Mouse (Mus musculus): ENCODE data around the gene Rmnd1. TPM values are rescaled to one million over a fixed set of nuclear protein-coding genes. Genes with fewer than 3 reads are reported as not detected.

The Rmnd1 gene
- polyA plus RNA-seq (2012; ENCODE audit: insufficient read depth, insufficient read length, low replicate concordance, missing spikeins): not detected in 2 replicates

DNA sequence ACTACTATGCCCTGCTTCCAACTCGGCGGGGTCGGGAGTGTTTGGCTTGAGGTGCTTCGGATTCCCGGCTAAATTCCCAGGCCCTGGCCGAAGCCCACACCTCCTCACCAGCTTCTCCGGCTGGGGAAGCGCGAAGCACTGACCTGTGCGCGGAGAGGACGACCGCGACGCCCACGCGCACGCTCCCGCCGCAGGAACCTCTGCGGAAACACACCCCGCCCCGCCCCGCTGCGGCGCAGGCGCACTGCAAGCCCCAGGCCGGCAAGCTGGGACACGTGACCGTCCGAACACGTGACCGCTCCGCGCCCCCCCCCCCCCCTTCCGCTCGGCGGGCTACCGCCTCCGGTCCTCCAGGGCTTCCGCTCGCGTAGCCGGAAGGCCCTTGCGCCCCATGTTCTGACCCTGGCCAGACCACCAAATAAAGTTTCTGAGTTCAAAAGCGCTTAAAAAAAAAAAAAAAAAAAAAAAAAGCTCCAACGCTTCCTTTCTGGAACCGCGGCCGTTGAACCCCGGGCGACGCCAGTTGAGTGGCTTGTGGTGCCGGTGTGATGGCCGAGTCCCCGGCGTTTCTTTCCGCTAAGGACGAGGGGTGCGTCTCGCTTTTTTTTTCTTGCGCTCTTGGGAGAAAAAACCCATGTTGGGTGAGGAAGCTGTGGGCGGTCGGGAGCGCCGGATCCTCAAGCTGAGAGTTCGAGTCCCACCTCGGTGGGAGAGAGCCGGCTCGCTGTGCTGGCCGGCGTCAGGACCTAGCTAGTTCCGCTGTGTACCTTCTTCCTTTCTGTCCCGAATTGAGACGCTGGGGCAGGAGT is at the start of gene Rmnd1, which contains the start of gene Armt1:
Gene Rmnd1, minus strand, starts transcription at position 266 of the 809 bp plus-strand sequence.
Gene Armt1, plus strand, starts transcription at position 345 of the 809 bp plus-strand sequence.
- TF ChIP-seq POLR2A (IDR thresholded peaks at IDR 0.05; ENCODE audit: insufficient read depth, low read depth, low read length) (peak; percentile 91), CTCF (IDR thresholded peaks at IDR 0.05; ENCODE audit: insufficient read depth, low read depth, low read length) (no peak)
- under 1% methylated on average over 72 of the region's 75 CpGs for WGBS
- H3K27ac ChIP-seq (ENCODE audit: insufficient read depth, low read depth, low read length): peak within 1 kb of the TSS; percentile 84

DNA sequence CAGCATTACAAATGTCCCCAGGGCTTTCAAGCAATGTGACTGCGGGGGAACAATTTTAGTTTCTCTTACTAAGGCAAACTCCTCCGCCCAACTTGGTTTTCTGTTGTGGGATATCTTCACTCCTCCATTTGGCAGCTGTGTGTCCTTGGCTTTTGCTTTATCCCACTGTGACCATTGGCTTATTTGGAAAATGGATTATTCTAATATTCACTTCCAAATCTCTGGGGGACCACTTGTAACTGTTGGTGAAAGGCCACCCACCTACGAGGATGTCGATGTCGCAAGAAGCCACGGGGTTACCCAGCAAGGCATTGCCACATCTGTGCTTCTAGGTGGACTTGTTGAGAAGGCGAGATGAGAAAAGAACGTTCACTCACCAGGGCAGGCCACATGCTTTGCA is 49.5 kb upstream of the Rmnd1 start:
- Histone ChIP-seq H3K4me3 (ENCODE audit: insufficient read depth, low read depth, low read length) (no peak overlapping the region), H3K27ac (ENCODE audit: insufficient read depth, low read depth, low read length) (no peak overlapping the region)
- WGBS: 82% methylated on average over 8 of the region's 8 CpGs

More for the DNA sequence above, at the start of gene Rmnd1, which contains the start of gene Armt1:
- H3K4me1 ChIP-seq (ENCODE audit: control insufficient read depth, insufficient read depth, low read length): peaks cover 12% of the 10 kb centered on the region
- H3K4me3 ChIP-seq (ENCODE audit: insufficient read depth, low read depth, low read length): peak within 1 kb of the TSS; percentile 89

DNA sequence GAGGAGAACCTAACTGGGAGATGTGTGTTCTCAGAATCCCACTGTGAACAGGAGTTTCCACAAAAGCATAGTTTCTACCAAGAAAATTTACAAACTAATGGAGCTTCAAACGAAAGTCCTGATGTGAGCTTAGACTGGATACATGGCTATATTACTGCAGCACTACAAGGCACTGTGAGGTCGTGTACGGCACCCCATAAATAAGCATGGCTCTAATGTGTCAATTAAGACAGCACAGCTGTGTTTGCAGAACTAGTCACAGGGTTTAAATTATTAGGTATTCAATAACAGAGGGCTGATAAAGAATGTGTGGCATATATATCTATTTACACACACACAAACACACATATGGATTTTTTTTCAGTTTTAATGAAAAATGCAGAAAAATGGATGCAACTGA is 48.7 kb upstream of the Rmnd1 start:
- no peak for TF ChIP-seq POLR2A (IDR thresholded peaks at IDR 0.05; ENCODE audit: insufficient read depth, low read depth, low read length)
- TF ChIP-seq CTCF (IDR thresholded peaks at IDR 0.05; ENCODE audit: insufficient read depth, low read depth, low read length): no peak
- Histone ChIP-seq H3K4me3 (ENCODE audit: insufficient read depth, low read depth, low read length) (no peak overlapping the region), H3K4me1 (ENCODE audit: control insufficient read depth, insufficient read depth, low read length) (peaks cover 10% of the 10 kb centered on the region), H3K27ac (ENCODE audit: insufficient read depth, low read depth, low read length) (no peak overlapping the region)
- 41% methylated on average over 3 of the region's 3 CpGs for WGBS

More for the DNA sequence above, 49.5 kb upstream of the Rmnd1 start:
- TF ChIP-seq CTCF (IDR thresholded peaks at IDR 0.05; ENCODE audit: insufficient read depth, low read depth, low read length): no peak
- no peak for TF ChIP-seq POLR2A (IDR thresholded peaks at IDR 0.05; ENCODE audit: insufficient read depth, low read depth, low read length)
- H3K4me1 ChIP-seq (ENCODE audit: control insufficient read depth, insufficient read depth, low read length): peaks cover 10% of the 10 kb centered on the region

DNA sequence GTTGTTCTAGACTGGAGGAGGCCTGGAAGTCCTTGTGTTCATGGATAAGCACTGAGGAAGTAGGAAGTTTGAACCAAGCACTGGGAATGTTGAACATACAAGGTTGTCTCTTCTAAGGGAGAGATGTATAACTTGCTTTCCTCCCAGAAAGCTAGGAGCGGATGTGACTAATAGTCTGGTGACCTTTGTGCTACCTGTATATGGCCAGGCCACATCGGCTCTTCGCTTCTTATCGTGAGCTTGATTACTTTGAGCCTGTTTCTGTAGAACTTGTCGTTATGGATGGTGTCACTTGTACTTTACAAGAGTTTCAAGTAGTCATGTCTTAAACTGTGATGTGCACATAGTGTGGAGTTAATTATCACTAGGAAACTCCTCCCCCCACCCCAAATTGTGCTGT is 44.4 kb upstream of the Rmnd1 start:
- WGBS: 98% methylated on average over 5 of the region's 5 CpGs
- H3K4me1 ChIP-seq (ENCODE audit: control insufficient read depth, insufficient read depth, low read length): no peaks in the 10 kb centered on the region; the same call in 1 of the 2 replicates
- TF ChIP-seq POLR2A (IDR thresholded peaks at IDR 0.05; ENCODE audit: insufficient read depth, low read depth, low read length) (no peak), CTCF (IDR thresholded peaks at IDR 0.05; ENCODE audit: insufficient read depth, low read depth, low read length) (no peak)

DNA sequence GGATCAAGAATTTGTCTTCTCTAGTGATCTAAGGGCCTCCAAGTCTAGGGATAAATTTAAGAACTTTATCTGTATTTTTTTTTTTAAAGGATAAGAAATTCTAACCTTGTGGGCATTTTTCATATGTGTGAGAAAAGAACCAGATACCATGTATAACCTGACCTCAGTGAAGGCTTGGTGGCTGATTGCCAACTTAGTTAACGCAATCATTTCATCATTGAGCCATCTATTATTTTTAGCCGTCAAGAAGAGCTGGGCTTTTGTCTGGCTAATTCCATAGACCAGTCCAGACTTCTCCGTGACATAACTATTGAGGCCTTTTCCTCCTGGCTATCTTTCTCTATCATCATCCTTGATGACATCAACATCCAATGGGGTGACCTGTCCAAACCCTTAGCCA is 43.2 kb upstream of the Rmnd1 start:
- Histone ChIP-seq H3K4me3 (ENCODE audit: insufficient read depth, low read depth, low read length) (no peak overlapping the region), H3K27ac (ENCODE audit: insufficient read depth, low read depth, low read length) (no peak overlapping the region), H3K4me1 (ENCODE audit: control insufficient read depth, insufficient read depth, low read length) (no peaks in the 10 kb centered on the region; the same call in 1 of the 2 replicates)
- 84% methylated on average over 3 of the region's 3 CpGs for WGBS
- TF ChIP-seq POLR2A (IDR thresholded peaks at IDR 0.05; ENCODE audit: insufficient read depth, low read depth, low read length) (no peak), CTCF (IDR thresholded peaks at IDR 0.05; ENCODE audit: insufficient read depth, low read depth, low read length) (no peak)

More for the DNA sequence above, 44.4 kb upstream of the Rmnd1 start:
- Histone ChIP-seq H3K27ac (ENCODE audit: insufficient read depth, low read depth, low read length) (no peak overlapping the region), H3K4me3 (ENCODE audit: insufficient read depth, low read depth, low read length) (no peak overlapping the region)

DNA sequence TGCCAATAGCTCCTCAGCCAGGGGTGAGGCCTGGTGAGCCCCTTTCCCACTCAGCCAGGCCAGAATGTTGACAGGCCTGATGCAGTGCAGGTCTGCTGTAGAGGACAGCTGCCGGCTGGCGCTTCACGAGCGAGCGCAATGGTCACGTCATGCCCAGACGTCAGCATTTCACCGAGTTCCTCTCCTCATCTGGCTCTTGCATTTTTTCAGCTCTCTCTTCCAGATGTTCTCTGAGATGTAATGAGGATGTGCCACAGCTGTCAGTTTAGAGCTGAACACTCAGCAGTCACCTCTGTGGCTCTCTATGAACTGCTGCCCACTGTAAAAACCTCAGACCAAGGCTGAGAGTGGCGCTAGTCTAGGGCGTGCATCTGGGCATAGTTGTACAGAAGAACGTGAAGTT is 41.4 kb upstream of the Rmnd1 start:
- WGBS: 96% methylated on average over 11 of the region's 11 CpGs
- no peak overlapping the region for H3K27ac ChIP-seq (ENCODE audit: insufficient read depth, low read depth, low read length)
- TF ChIP-seq POLR2A (IDR thresholded peaks at IDR 0.05; ENCODE audit: insufficient read depth, low read depth, low read length) (no peak), CTCF (IDR thresholded peaks at IDR 0.05; ENCODE audit: insufficient read depth, low read depth, low read length) (no peak)

DNA sequence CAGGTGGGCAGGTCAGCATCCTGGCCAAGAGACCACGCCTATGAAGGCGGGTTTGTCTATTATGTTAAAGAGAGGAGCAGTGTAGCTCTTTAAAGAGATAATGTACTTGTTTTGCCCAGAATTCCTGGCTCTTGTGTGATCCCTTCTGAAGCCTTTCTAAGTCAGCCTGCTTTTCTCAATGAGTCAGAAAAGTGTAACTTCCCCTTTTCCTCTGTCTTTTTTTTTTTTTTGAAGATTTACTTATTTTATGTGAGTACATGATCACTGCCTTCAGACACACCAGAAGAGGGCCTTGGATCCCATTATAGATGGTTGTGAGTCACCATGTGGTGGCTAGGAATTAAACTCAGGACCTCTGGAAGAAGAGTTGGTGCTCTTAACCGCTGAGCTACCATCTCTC is 37.2 kb upstream of the Rmnd1 start:
- 90% methylated on average over 3 of the region's 3 CpGs for WGBS
- TF ChIP-seq CTCF (IDR thresholded peaks at IDR 0.05; ENCODE audit: insufficient read depth, low read depth, low read length): no peak
- no peak for TF ChIP-seq POLR2A (IDR thresholded peaks at IDR 0.05; ENCODE audit: insufficient read depth, low read depth, low read length)
- Histone ChIP-seq H3K4me3 (ENCODE audit: insufficient read depth, low read depth, low read length) (no peak overlapping the region), H3K4me1 (ENCODE audit: control insufficient read depth, insufficient read depth, low read length) (no peaks in the 10 kb centered on the region), H3K27ac (ENCODE audit: insufficient read depth, low read depth, low read length) (no peak overlapping the region)

More for the DNA sequence above, 41.4 kb upstream of the Rmnd1 start:
- Histone ChIP-seq H3K4me1 (ENCODE audit: control insufficient read depth, insufficient read depth, low read length) (no peaks in the 10 kb centered on the region), H3K4me3 (ENCODE audit: insufficient read depth, low read depth, low read length) (no peak overlapping the region)

DNA sequence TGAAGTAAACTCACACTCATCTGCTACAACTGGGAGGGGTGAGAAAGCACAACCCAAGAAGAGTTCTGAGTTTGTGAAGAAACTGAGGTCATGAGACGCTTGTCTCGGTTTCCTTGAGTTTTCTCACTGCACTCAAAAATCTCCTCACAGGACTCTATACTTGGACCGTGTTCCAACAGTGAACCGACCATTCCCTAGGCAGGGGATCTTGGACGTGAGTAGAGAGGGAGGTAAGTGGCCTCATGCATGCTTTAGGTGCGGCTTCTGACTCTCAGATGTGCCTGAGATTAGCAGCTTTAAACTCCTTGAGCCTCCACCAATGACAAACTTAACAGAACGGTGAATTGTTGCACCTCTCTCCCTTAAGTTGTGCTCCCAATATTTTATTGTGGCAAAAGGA is 33.6 kb upstream of the Rmnd1 start:
- WGBS: 85% methylated on average over 7 of the region's 7 CpGs
- Histone ChIP-seq H3K4me3 (ENCODE audit: insufficient read depth, low read depth, low read length) (no peak overlapping the region), H3K4me1 (ENCODE audit: control insufficient read depth, insufficient read depth, low read length) (no peaks in the 10 kb centered on the region), H3K27ac (ENCODE audit: insufficient read depth, low read depth, low read length) (no peak overlapping the region)
- TF ChIP-seq POLR2A (IDR thresholded peaks at IDR 0.05; ENCODE audit: insufficient read depth, low read depth, low read length) (no peak), CTCF (IDR thresholded peaks at IDR 0.05; ENCODE audit: insufficient read depth, low read depth, low read length) (no peak)

DNA sequence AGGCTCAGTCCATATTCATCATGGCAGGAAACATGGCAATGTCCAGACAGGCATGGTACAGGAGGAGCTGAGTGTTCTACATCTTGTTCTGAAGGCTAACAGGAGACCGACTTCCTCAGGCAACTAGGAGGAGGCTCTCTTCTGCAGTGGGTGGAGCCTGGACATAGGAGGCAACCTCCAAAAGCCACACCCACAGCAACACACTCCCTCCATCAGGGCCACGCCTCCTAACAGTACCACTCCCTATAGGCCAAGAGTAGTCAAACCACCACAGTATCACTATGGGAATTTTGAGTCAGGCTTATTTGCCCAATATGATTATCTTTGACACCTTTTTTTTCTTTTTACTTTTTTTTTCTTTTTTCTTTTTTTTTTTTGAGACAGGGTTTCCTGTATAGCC is 28.0 kb upstream of the Rmnd1 start:
- TF ChIP-seq POLR2A (IDR thresholded peaks at IDR 0.05; ENCODE audit: insufficient read depth, low read depth, low read length): no peak
- TF ChIP-seq CTCF (IDR thresholded peaks at IDR 0.05; ENCODE audit: insufficient read depth, low read depth, low read length): no peak
- whole genome bisulfite sequencing: 100% methylated on average over 2 of the region's 2 CpGs
- Histone ChIP-seq H3K4me3 (ENCODE audit: insufficient read depth, low read depth, low read length) (no peak overlapping the region), H3K27ac (ENCODE audit: insufficient read depth, low read depth, low read length) (no peak overlapping the region), H3K4me1 (ENCODE audit: control insufficient read depth, insufficient read depth, low read length) (no peaks in the 10 kb centered on the region)
